Mouse (Mus musculus) cerebellum, postnatal 4 days (tissue): ENCODE measurements around the gene Gimap1.

Experiments
- DNase-seq, 2 experiments: peaks; one replicate each; pipeline ENCODE4 v3.0.0; 2022; ENCODE audit warnings: low spot score in 2 of 2, mixed read lengths in 1 of 2

Gimap1 gene

GRCm38 (mm10) chr6:48739780-48740055 is 864 bp downstream of the Gimap1 start:
- no peak for DNase-seq

- no peak for DNase-seq
These were observed 1.8 kb downstream of the Gimap1 start for GRCm38 (mm10) chr6:48740501-48741169.

DNA sequence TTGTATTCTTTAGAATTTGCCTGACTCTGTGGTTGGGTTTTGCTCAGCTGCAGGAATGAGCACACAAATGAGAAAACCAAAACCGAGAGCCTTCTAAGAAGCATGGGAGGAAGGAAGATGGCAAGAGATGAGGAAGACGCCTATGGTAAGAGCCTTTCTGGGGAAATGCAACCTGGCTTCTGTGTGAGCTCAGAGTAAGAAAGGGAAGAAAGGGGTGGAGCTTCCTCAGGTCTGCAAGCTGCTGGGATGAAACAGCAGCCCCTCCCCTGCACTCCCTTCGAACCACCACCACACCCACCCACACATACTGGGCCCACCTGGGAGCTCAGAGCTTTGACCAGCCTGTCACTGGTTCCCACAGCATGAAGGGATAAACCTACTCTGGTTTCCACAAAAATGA is 2.4 kb downstream of the Gimap1 start:
- no peak for DNase-seq

- no peak for DNase-seq
These were observed 2.9 kb downstream of the Gimap1 start for GRCm38 (mm10) chr6:48741711-48742206.

GRCm38 (mm10) chr6:48742422-48743351 is 3.8 kb downstream of the Gimap1 start:
- DNase-seq, result no peak

DNA sequence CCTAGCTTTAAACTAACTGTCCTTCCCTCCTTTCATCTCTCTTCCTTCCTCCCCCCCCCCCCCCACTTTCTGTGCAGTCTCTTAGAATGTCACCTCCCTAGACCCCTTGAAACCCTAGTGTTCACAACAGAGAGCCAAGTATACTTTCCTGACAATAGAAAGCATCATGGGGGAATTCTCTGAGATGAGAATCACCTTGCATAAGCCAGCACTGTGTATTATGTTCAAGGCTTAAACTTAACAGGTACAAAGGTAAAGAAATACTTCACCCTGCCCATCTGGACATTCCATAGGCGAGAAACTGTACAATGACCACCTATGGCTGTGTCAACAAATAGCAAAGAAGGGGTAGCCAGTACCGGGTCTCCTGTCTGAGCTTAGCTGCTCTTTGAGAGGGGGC is 6.6 kb downstream of the Gimap1 start:
- no peak for DNase-seq

GRCm38 (mm10) chr6:48745959-48746889 is 7.4 kb downstream of the Gimap1 start, which contains the start of gene Gimap5:
Gene Gimap5, plus strand, starts transcription at chr6:48746197.
- peak in 1 of 2 experiments; percentile 16 for DNase-seq

GRCm38 (mm10) chr6:48747091-48747966 is 8.5 kb downstream of the Gimap1 start:
- no peak for DNase-seq

DNA sequence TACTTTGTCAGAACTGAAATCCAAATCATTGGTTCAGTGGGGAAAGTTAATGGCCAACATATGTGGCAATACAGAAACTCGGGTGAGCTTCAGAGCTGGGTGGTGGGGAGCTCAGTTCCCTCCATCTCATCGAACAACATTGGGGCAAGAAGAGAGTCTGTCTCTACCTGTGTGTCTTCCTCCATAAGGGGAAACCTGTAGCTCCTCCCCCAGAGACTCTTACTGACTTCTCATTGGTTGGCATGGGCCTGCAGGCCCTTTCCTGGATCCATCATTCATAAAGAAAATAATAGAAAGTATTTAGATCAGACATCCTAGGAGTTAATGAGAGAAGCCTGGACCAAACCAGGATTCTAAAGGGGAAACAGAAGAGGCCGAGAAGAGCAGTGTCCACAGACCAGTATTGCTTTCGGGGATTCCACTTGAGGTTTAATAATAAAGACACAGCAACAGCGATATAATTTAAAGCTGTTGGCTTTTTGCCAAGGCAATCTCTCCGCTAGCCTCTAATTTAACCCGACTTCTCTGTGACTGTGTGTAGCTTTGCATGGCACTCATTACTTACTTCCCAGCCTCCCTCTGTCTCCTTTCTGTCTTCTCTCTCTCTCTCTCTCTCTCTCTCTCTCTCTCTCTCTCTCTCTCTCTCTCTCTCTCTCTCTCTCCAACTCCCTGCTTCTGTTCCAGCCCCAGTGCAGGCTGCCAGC is 24.9 kb downstream of the Gimap1 start:
- no peak for DNase-seq

- DNase-seq, result no peak
These were observed 25.6 kb downstream of the Gimap1 start for GRCm38 (mm10) chr6:48764496-48764895.

DNA sequence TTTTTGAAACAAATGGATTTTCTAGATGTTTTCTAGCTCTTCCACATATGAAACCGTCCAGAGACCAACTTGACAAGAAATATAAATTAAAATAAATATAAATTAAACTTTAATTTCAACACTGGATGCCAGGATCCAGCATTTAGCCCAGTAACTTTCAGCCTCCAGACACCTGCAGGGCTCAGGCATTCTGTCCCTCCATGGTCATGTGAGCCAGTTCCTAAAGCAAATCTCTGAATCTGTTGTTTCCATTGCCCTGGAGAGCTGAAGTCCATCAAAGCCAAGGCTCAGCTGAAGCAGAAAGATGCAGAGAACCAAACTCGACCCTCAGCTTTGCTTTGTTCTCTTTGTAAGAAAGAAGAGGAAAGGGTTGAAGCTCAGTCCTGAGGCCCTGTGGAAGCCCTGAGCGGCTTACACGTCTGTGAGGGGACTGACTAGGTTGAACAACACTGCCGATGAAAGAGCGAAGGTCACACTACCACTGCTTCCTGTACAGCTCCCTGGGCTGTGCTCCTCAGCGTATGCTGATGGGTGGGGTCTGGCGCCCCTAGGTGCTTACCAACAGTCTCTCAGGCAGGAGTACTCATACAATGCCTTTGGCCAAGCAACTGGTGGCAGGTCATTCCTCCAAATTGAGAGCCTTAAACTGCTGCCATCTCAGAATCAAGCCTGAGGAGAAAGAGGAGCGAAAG is 29.5 kb downstream of the Gimap1 start:
- no peak for DNase-seq

DNA sequence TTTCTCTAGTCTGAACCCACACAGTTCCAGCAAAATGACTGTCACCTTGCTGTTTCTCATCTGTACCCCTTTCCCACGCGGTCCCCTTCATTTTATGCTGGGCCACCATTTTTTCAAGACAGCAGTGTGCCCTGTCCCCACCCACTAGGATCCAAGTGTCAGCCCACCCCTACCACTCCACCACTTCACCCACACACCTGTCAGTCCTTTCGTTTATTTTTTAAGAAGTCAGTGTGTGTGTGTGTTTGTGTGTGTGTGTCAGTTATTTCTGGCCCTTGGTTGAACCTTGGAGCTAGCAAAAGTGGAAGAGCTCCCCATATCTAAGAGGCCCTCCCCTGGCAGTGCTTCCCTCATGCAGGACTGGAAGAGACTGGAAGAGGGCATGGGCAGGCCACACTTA is 30.1 kb downstream of the Gimap1 start:
- no peak for DNase-seq

- no peak for DNase-seq
These were observed 31.8 kb downstream of the Gimap1 start, which contains the start of gene Gimap3 for GRCm38 (mm10) chr6:48770696-48771095. Gene Gimap3, minus strand, starts transcription at chr6:48770851.

DNA sequence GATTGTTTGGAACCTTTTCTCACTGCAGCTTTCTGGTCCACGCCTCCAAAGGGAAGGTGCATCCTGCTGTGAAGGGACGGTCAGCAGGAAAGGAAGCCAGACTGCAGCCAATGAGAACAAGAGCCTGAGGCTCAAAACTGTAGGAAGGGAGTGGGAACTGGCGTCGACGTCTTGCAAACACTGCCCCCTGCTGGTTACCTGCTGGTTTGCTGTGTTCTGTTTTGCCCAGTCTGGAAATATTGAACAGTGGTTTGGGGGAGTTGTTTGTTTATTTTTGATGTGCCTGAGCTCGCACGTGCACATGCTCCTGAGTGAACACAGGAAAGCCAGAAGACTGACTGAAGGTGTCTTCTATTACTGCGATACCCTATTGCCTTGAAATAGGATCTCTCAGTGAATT is 33.2 kb downstream of the Gimap1 start:
- peak; percentile 49 to 78 for DNase-seq

- DNase-seq, result no peak
These were observed 45.6 kb downstream of the Gimap1 start for GRCm38 (mm10) chr6:48784406-48784805.

- no peak for DNase-seq
These were observed 46.3 kb downstream of the Gimap1 start for GRCm38 (mm10) chr6:48785189-48785588.

DNA sequence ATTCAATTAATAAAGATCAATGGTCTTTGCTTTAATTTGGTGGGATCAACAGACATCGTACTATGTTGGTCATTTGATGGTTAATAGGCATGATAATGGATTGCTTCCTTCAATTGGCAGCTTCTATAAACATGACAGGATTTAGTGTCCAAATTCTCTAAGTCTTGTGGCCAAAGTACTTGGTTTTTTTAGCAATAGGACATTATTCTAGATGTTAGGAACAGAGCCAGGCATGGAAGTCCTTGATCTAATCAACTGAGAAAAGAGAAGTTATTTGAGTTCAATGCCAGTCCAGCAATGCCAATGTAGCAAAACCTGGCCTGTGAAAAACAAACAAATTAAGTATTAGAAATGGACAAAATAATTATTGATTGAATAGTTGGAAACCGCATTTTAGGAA is 46.7 kb downstream of the Gimap1 start:
- DNase-seq, result no peak

DNA sequence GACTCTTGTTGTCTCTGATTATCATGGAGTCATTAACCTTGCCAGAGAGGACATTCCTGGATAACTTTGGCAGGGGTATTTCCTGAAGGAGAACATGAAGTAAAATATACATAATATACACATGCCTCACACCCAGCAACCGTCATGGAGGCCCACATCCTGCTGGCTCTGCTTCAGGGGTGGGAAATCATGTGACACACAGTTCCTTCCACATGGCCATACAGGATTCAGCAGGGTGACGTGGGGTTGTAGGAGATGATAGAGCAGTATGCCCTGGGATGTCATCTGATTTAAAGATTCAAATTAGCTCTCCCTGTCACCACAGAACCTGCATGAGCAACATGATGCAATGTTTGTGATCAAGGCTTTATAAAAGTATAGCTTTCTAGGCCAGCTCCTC is 49.0 kb downstream of the Gimap1 start:
- no peak for DNase-seq
